19 mouse cellular contexts compared by ENCODE assay signal in the genomic region with DNA sequence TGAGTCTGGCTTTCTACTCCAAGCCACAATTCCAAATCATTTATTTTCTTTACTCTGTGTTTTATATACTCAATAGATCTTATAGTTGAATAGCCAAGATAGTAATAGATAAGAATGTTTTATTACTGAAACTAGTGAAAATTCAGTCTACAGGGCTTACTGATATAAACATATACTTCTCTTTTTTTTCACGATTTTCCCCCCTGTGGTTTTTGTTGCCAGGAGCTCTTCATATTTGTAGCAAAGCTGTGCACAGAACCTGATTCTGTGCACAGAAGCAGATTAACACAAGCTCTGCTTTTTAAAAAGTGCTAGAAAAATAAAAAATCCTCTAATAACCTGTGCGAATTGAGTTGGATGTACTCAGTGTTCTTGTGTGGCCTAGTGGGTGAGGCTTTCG.
DNase-seq lines count a peak whose midpoint lies in the region; ATAC-seq and TF ChIP-seq lines count a peak whose summit lies in the region.
"Had no signal": no experiment of that assay in that cellular context is flagged by ENCODE, and none has a peak within 500 bp of the region (broad histone marks: within the 10 kb centered on the region; RNA-seq: fewer than 3 reads in every experiment).

No protein-coding gene starts in this region.

- 0 out of 2 replicates have a peak overlapping the region, but pooled peaks have one; percentile 1 for H3K27ac ChIP-seq in forebrain, embryonic 13.5 days
- no peak overlapping the region for H3K27ac ChIP-seq in forebrain, embryonic 11.5 days (ENCODE audit: low read depth, low read length)
- 0 out of 2 replicates have a peak overlapping the region, but pooled peaks have one; percentile 41 for H3K27ac ChIP-seq in hindbrain, embryonic 16.5 days (ENCODE audit: low read depth, low read length)
- H3K27ac ChIP-seq in midbrain, postnatal 0 days (ENCODE audit: low read depth, low read length) = peak overlapping the region; percentile 43; the same call in 1 of the 2 replicates
- no peak overlapping the region for H3K27ac ChIP-seq in heart, embryonic 12.5 days (ENCODE audit: poor library complexity, severe bottlenecking)

- no peaks in the 10 kb centered on the region for H3K27me3 ChIP-seq in forebrain, embryonic 13.5 days
- H3K27me3 ChIP-seq in forebrain, embryonic 11.5 days (ENCODE audit: control insufficient read depth, insufficient read depth, low read length) = no peaks in the 10 kb centered on the region
- no peaks in the 10 kb centered on the region for H3K27me3 ChIP-seq in hindbrain, embryonic 16.5 days (replicated peaks; ENCODE audit: control insufficient read depth, insufficient read depth, low read length)
- H3K27me3 ChIP-seq in midbrain, postnatal 0 days (ENCODE audit: insufficient read depth, low read length) = no peaks in the 10 kb centered on the region
- no peaks in the 10 kb centered on the region for H3K27me3 ChIP-seq in heart, embryonic 12.5 days (replicated peaks)

- peaks cover 20% of the 10 kb centered on the region for H3K4me1 ChIP-seq in forebrain, embryonic 13.5 days
- no peaks in the 10 kb centered on the region; the same call in 1 of the 2 replicates for H3K4me1 ChIP-seq in forebrain, embryonic 11.5 days (replicated peaks; ENCODE audit: control insufficient read depth, insufficient read depth, low read length)
- peaks cover 8% of the 10 kb centered on the region for H3K4me1 ChIP-seq in hindbrain, embryonic 16.5 days (ENCODE audit: control insufficient read depth, insufficient read depth, low read depth, low read length)
- 0 out of 2 replicates have a peak, but pooled peaks cover 11% of the 10 kb centered on the region for H3K4me1 ChIP-seq in midbrain, postnatal 0 days (ENCODE audit: insufficient read depth, low read length)
- no peaks in the 10 kb centered on the region for H3K4me1 ChIP-seq in heart, embryonic 12.5 days (replicated peaks)

- TF ChIP-seq CTCF in midbrain, postnatal 0 days (IDR thresholded peaks at IDR 0.05) = no peak

- no peak overlapping the region for H3K4me2 ChIP-seq in forebrain, embryonic 13.5 days
- H3K4me2 ChIP-seq in forebrain, embryonic 11.5 days (ENCODE audit: low read depth, low read length, severe bottlenecking) = no peak overlapping the region
- H3K4me2 ChIP-seq in hindbrain, embryonic 16.5 days (ENCODE audit: low read length) = no peak overlapping the region
- no peak overlapping the region for H3K4me2 ChIP-seq in midbrain, postnatal 0 days (ENCODE audit: low read depth, low read length, poor library complexity, severe bottlenecking)
- H3K4me2 ChIP-seq in heart, embryonic 12.5 days = no peak overlapping the region
- H3K4me2 ChIP-seq: heart, embryonic 11.5 days had no signal

- H3K4me3 ChIP-seq in forebrain, embryonic 13.5 days = no peak overlapping the region
- no peak overlapping the region for H3K4me3 ChIP-seq in forebrain, embryonic 11.5 days (ENCODE audit: low read depth, low read length)
- H3K4me3 ChIP-seq in hindbrain, embryonic 16.5 days (ENCODE audit: low read length) = no peak overlapping the region
- H3K4me3 ChIP-seq in midbrain, postnatal 0 days (ENCODE audit: low read depth, low read length) = no peak overlapping the region
- H3K4me3 ChIP-seq in heart, embryonic 12.5 days = no peak overlapping the region

- no peaks in the 10 kb centered on the region for H3K9me3 ChIP-seq in forebrain, embryonic 13.5 days (replicated peaks)
- H3K9me3 ChIP-seq in forebrain, embryonic 11.5 days (ENCODE audit: control insufficient read depth, low read length) = no peaks in the 10 kb centered on the region
- no peaks in the 10 kb centered on the region for H3K9me3 ChIP-seq in hindbrain, embryonic 16.5 days (ENCODE audit: control insufficient read depth, low read length)
- H3K9me3 ChIP-seq in midbrain, postnatal 0 days (ENCODE audit: low read length) = no peaks in the 10 kb centered on the region
- no peaks in the 10 kb centered on the region for H3K9me3 ChIP-seq in heart, embryonic 12.5 days (replicated peaks)
- H3K9me3 ChIP-seq: G1E had no signal

- DNase-seq in forebrain, embryonic 11.5 days (ENCODE audit: low spot score) = no peak
- DNase-seq in midbrain, postnatal 0 days (ENCODE audit: low spot score) = peak; percentile 15
- no peak for DNase-seq in ovary, postnatal 10 days (ENCODE audit: low spot score)
- DNase-seq: adrenal gland, postnatal 14 days; heart, postnatal 14 days; kidney, adult 9 months; kidney, postnatal 25 days; left cerebral cortex, postnatal 4 days; liver; lung, adult 18-20 months; lung, postnatal 14 days; thymus, postnatal 36 days had no signal

- WGBS in forebrain, embryonic 13.5 days = 93% methylated on average over 3 of the region's 3 CpGs
- WGBS in forebrain, embryonic 11.5 days = 85% methylated on average over 3 of the region's 3 CpGs
- 83% methylated on average over 3 of the region's 3 CpGs for WGBS in hindbrain, embryonic 16.5 days
- WGBS in midbrain, postnatal 0 days = 56% methylated on average over 3 of the region's 3 CpGs
- WGBS in heart, embryonic 12.5 days = 80% methylated on average over 3 of the region's 3 CpGs

- no peaks in the 10 kb centered on the region for H3K36me3 ChIP-seq in forebrain, embryonic 13.5 days (ENCODE audit: poor library complexity, severe bottlenecking)
- H3K36me3 ChIP-seq in forebrain, embryonic 11.5 days (ENCODE audit: control insufficient read depth, insufficient read depth, low read length) = no peaks in the 10 kb centered on the region
- H3K36me3 ChIP-seq in hindbrain, embryonic 16.5 days (ENCODE audit: control insufficient read depth, insufficient read depth, low read length) = no peaks in the 10 kb centered on the region
- no peaks in the 10 kb centered on the region for H3K36me3 ChIP-seq in midbrain, postnatal 0 days (ENCODE audit: insufficient read depth, low read length)
- H3K36me3 ChIP-seq in heart, embryonic 12.5 days = no peaks in the 10 kb centered on the region
- H3K36me3 ChIP-seq: G1E had no signal

- H3K9ac ChIP-seq in forebrain, embryonic 13.5 days = no peak overlapping the region
- H3K9ac ChIP-seq in forebrain, embryonic 11.5 days (ENCODE audit: low read length) = no peak overlapping the region
- no peak overlapping the region for H3K9ac ChIP-seq in hindbrain, embryonic 16.5 days (ENCODE audit: low read depth, low read length)
- no peak overlapping the region for H3K9ac ChIP-seq in midbrain, postnatal 0 days (replicated peaks; ENCODE audit: low read length, poor library complexity, severe bottlenecking)
- H3K9ac ChIP-seq in heart, embryonic 12.5 days = no peak overlapping the region

- ATAC-seq in forebrain, embryonic 13.5 days = no peak
- no peak for ATAC-seq in forebrain, embryonic 11.5 days (replicated peaks; ENCODE audit: low FRiP score)
- ATAC-seq in common myeloid progenitor, adult 5-6 weeks (replicated peaks; ENCODE audit: low read depth, poor library complexity, severe bottlenecking) = peak; percentile 57
- no peak for ATAC-seq in hindbrain, embryonic 16.5 days
- no peak for ATAC-seq in midbrain, postnatal 0 days (ENCODE audit: low FRiP score)
- ATAC-seq in heart, embryonic 12.5 days (ENCODE audit: insufficient number of reproducible peaks, low FRiP score) = no peak
- ATAC-seq: activated CD4-positive, CD25-positive, alpha-beta regulatory T cell, adult 4 months had no signal

Comparison
In these comparisons a context has a peak if more than half of its experiments do, and no peak if none do; other contexts are left out.
1. H3K27ac ChIP-seq: peak in forebrain, embryonic 13.5 days (single experiment), hindbrain, embryonic 16.5 days (single experiment) and midbrain, postnatal 0 days (single experiment); none in forebrain, embryonic 11.5 days (single experiment) and heart, embryonic 12.5 days (single experiment).